ENCODE assay signal across 8 mouse cellular contexts in the genomic region with DNA sequence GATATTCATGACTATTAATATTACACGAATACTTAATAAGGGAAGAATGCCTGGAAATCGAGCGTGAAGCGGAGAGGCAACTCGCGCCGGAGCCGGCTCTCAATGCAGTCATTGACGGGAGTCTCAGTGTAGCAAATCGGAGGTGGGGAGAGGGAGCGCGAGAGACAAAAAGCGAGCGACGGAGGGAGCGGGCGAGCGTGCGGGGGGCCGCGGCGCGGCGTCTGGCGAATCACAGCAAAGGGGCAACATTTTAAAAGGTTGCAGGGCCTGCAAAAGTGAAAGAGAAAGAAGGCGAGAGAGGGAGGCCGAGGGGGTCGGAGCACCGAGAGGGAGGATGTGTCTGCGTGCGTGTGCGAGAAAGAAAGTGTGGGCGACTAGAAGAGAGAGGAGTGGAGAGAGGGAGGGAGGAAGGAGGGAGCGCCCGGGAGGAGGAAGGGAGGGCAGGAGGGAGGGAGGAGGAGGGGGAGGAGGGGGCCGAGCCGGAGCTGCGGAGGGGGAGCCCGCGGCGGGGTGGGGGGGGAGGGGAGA. TPM values are rescaled to one million over a fixed set of nuclear protein-coding genes. Genes with fewer than 3 reads are reported as not detected.
A peak's percentile ranks its signal among the peaks of the same experiment; 100 is the strongest.
DNase-seq lines count a peak whose midpoint lies in the region; ATAC-seq lines count a peak whose summit lies in the region.

No protein-coding gene starts in this region.

- H3K9me3 ChIP-seq in liver, embryonic 11.5 days (ENCODE audit: control insufficient read depth, low read length), result no peaks in the 10 kb centered on the region
- H3K9me3 ChIP-seq in neural tube, embryonic 12.5 days, result no peaks in the 10 kb centered on the region

- peak overlapping the region; percentile 70 for H3K4me2 ChIP-seq in liver, embryonic 11.5 days
- H3K4me2 ChIP-seq in neural tube, embryonic 12.5 days (replicated peaks), result peak overlapping the region; percentile 63

- 0 out of 2 replicates have a peak, but pooled peaks cover 5% of the 10 kb centered on the region for H3K4me1 ChIP-seq in liver, embryonic 11.5 days (replicated peaks; ENCODE audit: control insufficient read depth, insufficient read depth, low read length)
- peaks cover 17% of the 10 kb centered on the region for H3K4me1 ChIP-seq in neural tube, embryonic 12.5 days

- peaks cover 98% of the 10 kb centered on the region for H3K27me3 ChIP-seq in liver, embryonic 11.5 days (replicated peaks; ENCODE audit: control insufficient read depth, insufficient read depth, low read length)
- peaks cover 55% of the 10 kb centered on the region for H3K27me3 ChIP-seq in neural tube, embryonic 12.5 days (replicated peaks)

- no peaks in the 10 kb centered on the region for H3K36me3 ChIP-seq in liver, embryonic 11.5 days (ENCODE audit: control insufficient read depth, insufficient read depth, low read length)
- no peaks in the 10 kb centered on the region for H3K36me3 ChIP-seq in neural tube, embryonic 12.5 days

- no peak overlapping the region for H3K9ac ChIP-seq in liver, embryonic 11.5 days (ENCODE audit: low read depth, low read length)
- peak overlapping the region; percentile 90 for H3K9ac ChIP-seq in neural tube, embryonic 12.5 days

- H3K27ac ChIP-seq in liver, embryonic 11.5 days (ENCODE audit: low read depth, low read length), result no peak overlapping the region
- peak overlapping the region; percentile 89 for H3K27ac ChIP-seq in neural tube, embryonic 12.5 days

- intact Hi-C loops in heart, postnatal 36 days (cut with DNase I), result loop anchor here (5.0 kb wide), 1 partner anchor 877 kb away; the partner anchor contains the start of gene Tmem170b

- H3K4me3 ChIP-seq in liver, embryonic 11.5 days (ENCODE audit: low read depth, low read length), result peak overlapping the region; percentile 48
- peak overlapping the region; percentile 54 for H3K4me3 ChIP-seq in neural tube, embryonic 12.5 days

- WGBS in liver, embryonic 11.5 days, result under 1% methylated on average over 39 of the region's 41 CpGs
- WGBS in neural tube, embryonic 12.5 days, result 2% methylated on average over 38 of the region's 41 CpGs

- ATAC-seq in liver, embryonic 11.5 days (replicated peaks; ENCODE audit: low FRiP score), result no peak
- peak; percentile 75 for ATAC-seq in neural tube, embryonic 12.5 days (ENCODE audit: low FRiP score, low read depth)

- DNase-seq in adrenal gland, adult (ENCODE audit: inconsistent age in 2 of 2, low spot score in 1 of 2), result peak; percentile 30 to 79
- DNase-seq in adrenal gland, adult 8-10 months, result no peak
- peak; percentile 84 for DNase-seq in A20 (ENCODE audit: low read depth, low spot score)
- DNase-seq in embryo, embryonic 11.5 days (ENCODE audit: low read depth, low spot score), result peak; percentile 59
- peak; percentile 47 to 65 for DNase-seq in heart, postnatal 36 days
- peak; percentile 56 for DNase-seq in liver, embryonic 11.5 days (ENCODE audit: low spot score)
- DNase-seq in layer of hippocampus, postnatal 14 days (ENCODE audit: low spot score in 2 of 2), result no peak

RNA-seq across cellular contexts. Expression of gene Tfap2a, which starts 7.5 kb away (rescaled TPM):
- total RNA-seq in adrenal gland, adult 8-10 months (2022), result under 1 TPM; 0.14 to 0.41 (median 0.26) TPM
- total RNA-seq in heart, postnatal 36 days (2021), result under 1 TPM; 0.11 to 0.36 TPM
- 0.22 and 0.34 TPM in 2 replicates for polyA plus RNA-seq in liver, embryonic 11.5 days (2014; fragmentation: Nextera tagmentation; extraction: Ambion mirVana)
- polyA plus RNA-seq in neural tube, embryonic 12.5 days (2016; fragmentation: Nextera tagmentation; extraction: Ambion mirVana), result 15.5 and 21.6 TPM in 2 replicates
- total RNA-seq in layer of hippocampus, postnatal 14 days (2021), result under 1 TPM; 0.41 to 0.52 TPM

Comparison
In these comparisons a context has a peak if more than half of its experiments do, and no peak if none do; other contexts are left out.
1. DNase-seq: peak in adrenal gland, adult (2 of 2), A20 (single experiment), embryo, embryonic 11.5 days (single experiment), heart, postnatal 36 days (2 of 2) and liver, embryonic 11.5 days (single experiment); none in adrenal gland, adult 8-10 months (single experiment) and layer of hippocampus, postnatal 14 days (0 of 2).